Mouse (Mus musculus): ENCODE data around the gene Hsf4. TPM values are rescaled to one million over a fixed set of nuclear protein-coding genes. Genes with fewer than 3 reads are reported as not detected.
"Not testable (repeated sequence)": the region's sequence is repeated elsewhere in the genome, so short reads cannot be mapped to it uniquely, and the experiment has no call there.

The Hsf4 gene
- polyA plus RNA-seq, 1 experiment from 2014 or later = 0.19 TPM

DNA sequence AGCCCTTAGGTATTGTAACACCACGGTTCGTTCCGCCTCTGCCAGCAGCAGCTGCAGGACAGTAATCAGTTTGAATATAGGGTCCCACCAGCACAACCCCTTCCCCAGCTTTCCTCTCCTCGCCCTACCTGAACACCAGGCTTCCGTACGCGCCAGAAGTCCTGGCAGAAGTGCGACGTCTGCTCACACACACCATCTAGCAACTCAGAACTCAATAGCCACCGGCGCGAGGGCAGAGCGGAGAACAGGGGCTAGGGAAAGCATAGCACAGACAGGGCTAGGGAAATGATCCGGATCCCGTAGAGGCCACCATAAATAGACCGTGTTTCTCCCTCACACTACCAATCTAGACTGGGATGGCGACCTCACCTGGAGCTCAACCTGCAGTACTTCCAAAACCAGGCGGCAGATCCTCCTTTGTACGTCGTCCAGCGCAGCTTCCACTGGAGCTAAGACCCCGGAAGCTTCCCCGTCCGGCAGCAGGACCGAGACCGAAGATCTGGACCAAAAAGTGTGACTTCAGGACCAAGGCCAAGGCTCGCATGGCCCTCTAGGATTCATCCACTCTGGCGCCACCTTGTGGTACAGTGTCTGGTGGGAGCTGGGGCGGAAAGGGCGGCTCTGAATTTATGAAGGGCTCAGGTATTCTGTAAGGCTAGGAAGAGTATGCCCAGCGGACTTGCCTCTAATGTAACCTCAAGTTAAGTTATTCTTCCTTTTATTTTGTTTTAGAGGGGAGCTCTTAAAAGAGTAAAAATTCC is 21.1 kb downstream of the Hsf4 start:
- H3K9me3 ChIP-seq = no peaks in the 10 kb centered on the region
- peak overlapping the region; percentile 54 for H3K4me3 ChIP-seq
- H3K9ac ChIP-seq = no peak overlapping the region
- WGBS = 5% methylated on average over 31 of the region's 31 CpGs
- peaks cover 28% of the 10 kb centered on the region for H3K27me3 ChIP-seq
- no peaks in the 10 kb centered on the region; the same call in 1 of the 2 replicates for H3K36me3 ChIP-seq
- ATAC-seq (ENCODE audit: low FRiP score, low read depth) = no peak
- H3K4me1 ChIP-seq = peaks cover 30% of the 10 kb centered on the region
- no peak overlapping the region for H3K27ac ChIP-seq
- H3K4me2 ChIP-seq (replicated peaks) = peak overlapping the region; percentile 93

GRCm38 (mm10) chr8:105291364-105291763 is 21.8 kb downstream of the Hsf4 start:
- WGBS = 85% methylated on average over 8 of the region's 8 CpGs
- H3K4me2 ChIP-seq (replicated peaks); ATAC-seq (ENCODE audit: low FRiP score, low read depth); H3K36me3 ChIP-seq; H3K4me3 ChIP-seq; H3K9ac ChIP-seq; H3K27ac ChIP-seq; H3K9me3 ChIP-seq: not testable (repeated sequence)
- peaks cover 28% of the 10 kb centered on the region for H3K27me3 ChIP-seq
- peaks cover 30% of the 10 kb centered on the region for H3K4me1 ChIP-seq

- Histone ChIP-seq H3K4me1 (peaks cover 32% of the 10 kb centered on the region), H3K27me3 (peaks cover 28% of the 10 kb centered on the region)
- H3K4me3 ChIP-seq; H3K9me3 ChIP-seq; H3K27ac ChIP-seq; ATAC-seq (ENCODE audit: low FRiP score, low read depth); H3K9ac ChIP-seq; H3K36me3 ChIP-seq; H3K4me2 ChIP-seq (replicated peaks): not testable (repeated sequence)
- WGBS = 62% methylated on average over 3 of the region's 3 CpGs
These were observed 22.2 kb downstream of the Hsf4 start for GRCm38 (mm10) chr8:105291802-105292201.

GRCm38 (mm10) chr8:105292471-105292870 is 22.9 kb downstream of the Hsf4 start:
- WGBS = 80% methylated on average over 7 of the region's 7 CpGs
- no peak overlapping the region for H3K4me2 ChIP-seq (replicated peaks)
- ATAC-seq (ENCODE audit: low FRiP score, low read depth) = no peak

DNA sequence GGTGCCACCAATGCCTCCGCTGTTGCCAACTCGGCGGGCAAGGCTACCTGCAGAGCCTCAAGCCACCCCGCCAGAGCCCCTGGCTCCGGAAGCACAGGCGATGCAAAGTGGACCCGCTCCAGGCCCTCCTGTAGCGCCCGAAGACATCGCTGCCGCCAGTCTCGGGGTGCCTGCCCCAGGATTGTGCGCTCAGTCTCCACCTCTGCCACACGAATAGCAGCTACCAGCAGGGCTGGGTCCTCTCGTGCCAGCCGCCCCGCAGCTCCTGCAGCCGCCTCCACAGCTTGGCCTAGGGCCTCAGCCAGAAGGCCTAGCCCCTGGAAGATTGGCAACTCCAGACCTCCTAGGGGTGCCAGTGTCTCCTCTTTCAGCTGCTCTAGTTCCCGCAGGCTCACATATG is 23.8 kb downstream of the Hsf4 start:
- Histone ChIP-seq H3K4me3 (no peak overlapping the region), H3K9me3 (no peaks in the 10 kb centered on the region), H3K4me1 (peaks cover 31% of the 10 kb centered on the region), H3K27ac (no peak overlapping the region), H3K27me3 (peaks cover 28% of the 10 kb centered on the region), H3K9ac (no peak overlapping the region), H3K4me2 (replicated peaks) (no peak overlapping the region), H3K36me3 (no peaks in the 10 kb centered on the region)
- 62% methylated on average over 19 of the region's 19 CpGs for WGBS
- ATAC-seq (ENCODE audit: low FRiP score, low read depth) = no peak

More at GRCm38 (mm10) chr8:105292471-105292870, 22.9 kb downstream of the Hsf4 start:
- Histone ChIP-seq H3K9me3 (no peaks in the 10 kb centered on the region), H3K27ac (no peak overlapping the region), H3K9ac (no peak overlapping the region), H3K36me3 (no peaks in the 10 kb centered on the region), H3K4me1 (peaks cover 33% of the 10 kb centered on the region), H3K27me3 (peaks cover 28% of the 10 kb centered on the region), H3K4me3 (no peak overlapping the region)

- Histone ChIP-seq H3K36me3 (peaks cover 10% of the 10 kb centered on the region), H3K4me1 (peaks cover 29% of the 10 kb centered on the region), H3K4me2 (replicated peaks) (peak overlapping the region; percentile 31; the same call in 1 of the 2 replicates), H3K9ac (peak overlapping the region; percentile 15; the same call in 1 of the 2 replicates), H3K4me3 (0 out of 2 replicates have a peak overlapping the region, but pooled peaks have one; percentile 11), H3K9me3 (no peaks in the 10 kb centered on the region), H3K27me3 (peaks cover 26% of the 10 kb centered on the region), H3K27ac (no peak overlapping the region)
- WGBS = 72% methylated on average over 9 of the region's 9 CpGs
- ATAC-seq (ENCODE audit: low FRiP score, low read depth) = no peak
These were observed 25.2 kb downstream of the Hsf4 start for GRCm38 (mm10) chr8:105294776-105295175.

- Histone ChIP-seq H3K36me3 (peaks cover 15% of the 10 kb centered on the region), H3K27ac (no peak overlapping the region), H3K9me3 (no peaks in the 10 kb centered on the region), H3K4me1 (peaks cover 24% of the 10 kb centered on the region), H3K9ac (peak overlapping the region; percentile 15; the same call in 1 of the 2 replicates), H3K4me3 (0 out of 2 replicates have a peak overlapping the region, but pooled peaks have one; percentile 11), H3K27me3 (peaks cover 21% of the 10 kb centered on the region), H3K4me2 (replicated peaks) (peak overlapping the region; percentile 31)
- no peak for ATAC-seq (ENCODE audit: low FRiP score, low read depth)
- WGBS = 65% methylated on average over 11 of the region's 11 CpGs
These were observed 25.7 kb downstream of the Hsf4 start for GRCm38 (mm10) chr8:105295256-105295655.

- Histone ChIP-seq H3K4me1 (peaks cover 18% of the 10 kb centered on the region), H3K27ac (peak within 1 kb of the TSS; percentile 48; the same call in 1 of the 2 replicates), H3K36me3 (peaks cover 22% of the 10 kb centered on the region), H3K9me3 (no peaks in the 10 kb centered on the region), H3K4me2 (replicated peaks) (peak within 1 kb of the TSS; percentile 97), H3K9ac (peak within 1 kb of the TSS; percentile 15; the same call in 1 of the 2 replicates), H3K27me3 (peaks cover 15% of the 10 kb centered on the region), H3K4me3 (peak within 1 kb of the TSS; percentile 98)
- 62% methylated on average over 11 of the region's 11 CpGs for WGBS
- ATAC-seq (ENCODE audit: low FRiP score, low read depth) = no peak
These were observed 26.4 kb downstream of the Hsf4 start, which contains the start of gene Exoc3l for GRCm38 (mm10) chr8:105295895-105296573. Gene Exoc3l (minus strand): TSS chr8:105296101.

DNA sequence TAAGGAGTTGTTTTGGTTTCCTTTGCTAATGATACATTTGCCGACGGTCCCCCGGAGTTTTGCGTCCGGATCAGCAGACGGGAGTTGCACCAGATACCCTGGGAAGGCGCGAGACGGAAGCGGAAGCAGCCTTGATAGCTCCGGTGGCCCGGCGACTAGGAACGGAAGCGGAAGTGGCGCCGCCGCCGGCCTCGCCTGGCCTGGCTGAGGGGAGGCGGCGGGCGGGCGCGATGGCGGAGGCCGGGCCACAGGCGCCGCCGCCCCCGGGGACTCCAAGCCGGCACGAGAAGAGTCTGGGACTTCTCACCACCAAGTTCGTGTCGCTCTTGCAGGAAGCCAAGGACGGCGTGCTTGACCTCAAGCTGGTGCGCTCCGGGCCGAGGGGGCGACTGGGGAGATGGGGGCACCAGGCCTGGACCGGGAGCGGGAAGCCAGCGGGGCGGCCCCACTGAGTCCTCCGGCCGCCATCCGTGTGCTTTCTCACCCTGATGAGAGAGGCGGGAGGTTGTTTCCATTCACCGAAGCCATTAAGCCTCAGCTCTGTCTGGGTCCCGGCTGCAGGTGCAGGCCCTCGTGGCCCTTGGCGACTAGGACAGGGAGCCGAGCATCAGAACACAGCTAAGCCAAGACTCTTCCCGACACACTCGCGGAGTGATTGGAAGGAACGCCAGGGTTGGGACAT is 28.1 kb downstream of the Hsf4 start, which contains the start of gene E2f4:
Gene E2f4 (plus strand): TSS at position 153 of the 682 bp plus-strand sequence.
- Histone ChIP-seq H3K27me3 (peaks cover 15% of the 10 kb centered on the region), H3K4me1 (peaks cover 18% of the 10 kb centered on the region)
- under 1% methylated on average over 58 of the region's 58 CpGs for WGBS

GRCm38 (mm10) chr8:105298351-105299252 is 29.0 kb downstream of the Hsf4 start:
- Histone ChIP-seq H3K27me3 (peaks cover 5% of the 10 kb centered on the region; the same call in 1 of the 2 replicates), H3K27ac (0 out of 2 replicates have a peak overlapping the region, but pooled peaks have one; percentile 58), H3K9ac (peak overlapping the region; percentile 94), H3K9me3 (no peaks in the 10 kb centered on the region), H3K4me1 (peaks cover 18% of the 10 kb centered on the region), H3K4me3 (peak overlapping the region; percentile 98), H3K36me3 (peaks cover 46% of the 10 kb centered on the region), H3K4me2 (replicated peaks) (peak overlapping the region; percentile 97)
- no peak for ATAC-seq (ENCODE audit: low FRiP score, low read depth)
- whole genome bisulfite sequencing = 58% methylated on average over 18 of the region's 18 CpGs

More for the DNA sequence above, 28.1 kb downstream of the Hsf4 start, which contains the start of gene E2f4:
- Histone ChIP-seq H3K4me3 (peak within 1 kb of the TSS; percentile 98), H3K9me3 (no peaks in the 10 kb centered on the region), H3K27ac (peak within 1 kb of the TSS; percentile 58), H3K9ac (peak within 1 kb of the TSS; percentile 94), H3K4me2 (replicated peaks) (peak within 1 kb of the TSS; percentile 97), H3K36me3 (peaks cover 39% of the 10 kb centered on the region)
- peak; percentile 90 for ATAC-seq (ENCODE audit: low FRiP score, low read depth)

GRCm38 (mm10) chr8:105299962-105300361 is 30.4 kb downstream of the Hsf4 start:
- H3K27ac ChIP-seq = no peak overlapping the region
- peaks cover 26% of the 10 kb centered on the region for H3K4me1 ChIP-seq
- no peak for ATAC-seq (ENCODE audit: low FRiP score, low read depth)
- no peak overlapping the region for H3K9ac ChIP-seq
- no peak overlapping the region for H3K4me2 ChIP-seq (replicated peaks)
- 95% methylated on average over 8 of the region's 8 CpGs for WGBS
- no peak overlapping the region for H3K4me3 ChIP-seq
- H3K9me3 ChIP-seq = no peaks in the 10 kb centered on the region
- H3K36me3 ChIP-seq = peaks cover 59% of the 10 kb centered on the region
- H3K27me3 ChIP-seq = no peaks in the 10 kb centered on the region; the same call in 1 of the 2 replicates
